Mouse (Mus musculus): ENCODE measurements around the gene Dcps.

Dcps gene

GRCm38 (mm10) chr9:35145118-35145517 is 30.7 kb downstream of the Dcps start:
- in situ Hi-C loops (cut with MboI; ENCODE audit: unreplicated experiment in 2 of 2) = no loop called here

GRCm38 (mm10) chr9:35142221-35142620 is 33.6 kb downstream of the Dcps start:
- in situ Hi-C loops (cut with MboI; ENCODE audit: unreplicated experiment in 2 of 2) = no loop called here

- in situ Hi-C loops (cut with MboI; ENCODE audit: unreplicated experiment in 2 of 2) = no loop called here
Measured at GRCm38 (mm10) chr9:35139231-35139744, 36.6 kb downstream of the Dcps start.

- in situ Hi-C loops (cut with MboI; ENCODE audit: unreplicated experiment in 2 of 2) = no loop called here
Measured at GRCm38 (mm10) chr9:35138029-35138428, 37.8 kb downstream of the Dcps start.

GRCm38 (mm10) chr9:35135575-35135974 is 40.3 kb downstream of the Dcps start:
- in situ Hi-C loops (cut with MboI; ENCODE audit: unreplicated experiment in 2 of 2) = no loop called here

- in situ Hi-C loops (cut with MboI; ENCODE audit: unreplicated experiment in 2 of 2) = no loop called here
Measured at GRCm38 (mm10) chr9:35131637-35132397, 44.0 kb downstream of the Dcps start.

GRCm38 (mm10) chr9:35128995-35129418 is 46.9 kb downstream of the Dcps start:
- in situ Hi-C loops (cut with MboI; ENCODE audit: unreplicated experiment in 2 of 2) = no loop called here

GRCm38 (mm10) chr9:35128564-35128963 is 47.3 kb downstream of the Dcps start:
- in situ Hi-C loops (cut with MboI; ENCODE audit: unreplicated experiment in 2 of 2) = no loop called here

GRCm38 (mm10) chr9:35127561-35127960 is 48.3 kb downstream of the Dcps start:
- in situ Hi-C loops (cut with MboI; ENCODE audit: unreplicated experiment in 2 of 2) = no loop called here

- in situ Hi-C loops (cut with MboI; ENCODE audit: unreplicated experiment in 2 of 2) = no loop called here
Measured at GRCm38 (mm10) chr9:35127147-35127546, 48.7 kb downstream of the Dcps start.

- in situ Hi-C loops (cut with MboI; ENCODE audit: unreplicated experiment in 2 of 2) = no loop called here
Measured at GRCm38 (mm10) chr9:35124678-35124955, 51.2 kb downstream of the Dcps start.

- in situ Hi-C loops (cut with MboI; ENCODE audit: unreplicated experiment in 2 of 2) = no loop called here
Measured at GRCm38 (mm10) chr9:35123804-35124677, 51.8 kb downstream of the Dcps start.

- in situ Hi-C loops (cut with MboI; ENCODE audit: unreplicated experiment in 2 of 2) = no loop called here
Measured at GRCm38 (mm10) chr9:35123456-35123803, 52.4 kb downstream of the Dcps start.

GRCm38 (mm10) chr9:35122551-35123266 is 53.2 kb downstream of the Dcps start:
- in situ Hi-C loops (cut with MboI; ENCODE audit: unreplicated experiment in 2 of 2) = no loop called here

- in situ Hi-C loops (cut with MboI; ENCODE audit: unreplicated experiment in 2 of 2) = loop anchor here (5.0 to 10.0 kb wide), 3 partner anchors 56 to 88 kb away; partner anchors contain the start of gene Dcps (in 1 of the 2)
Measured at GRCm38 (mm10) chr9:35119168-35119567, 56.7 kb downstream of the Dcps start, which contains the start of gene St3gal4. TSS of gene St3gal4 (minus strand) at chr9:35119268.

- in situ Hi-C loops (cut with MboI; ENCODE audit: unreplicated experiment in 2 of 2) = loop anchor here (5.0 to 10.0 kb wide), 3 partner anchors 56 to 89 kb away; partner anchors contain the start of gene Dcps (in 1 of the 2)
Measured at GRCm38 (mm10) chr9:35118563-35118962, 57.3 kb downstream of the Dcps start.

- in situ Hi-C loops (cut with MboI; ENCODE audit: unreplicated experiment in 2 of 2) = loop anchor here (5.0 to 10.0 kb wide), 3 partner anchors 57 to 90 kb away; partner anchors contain the start of gene Dcps (in 1 of the 2)
Measured at GRCm38 (mm10) chr9:35117384-35118295, 58.2 kb downstream of the Dcps start.

GRCm38 (mm10) chr9:35116391-35117381 is 59.2 kb downstream of the Dcps start:
- in situ Hi-C loops (cut with MboI; ENCODE audit: unreplicated experiment in 2 of 2) = loop anchor here (5.0 to 10.0 kb wide), 3 partner anchors 58 to 91 kb away; partner anchors contain the start of gene Dcps (in 1 of the 2)

Data from v-Abl transformed pro-B cells (cell line).